Mouse (Mus musculus): ENCODE data around the gene Slain1. TPM values are rescaled to one million over a fixed set of nuclear protein-coding genes. Genes with fewer than 3 reads are reported as not detected.
"Not testable (repeated sequence)": the region's sequence is repeated elsewhere in the genome, so short reads cannot be mapped to it uniquely, and the experiment has no call there.

The Slain1 gene
- total RNA-seq, 2 experiments from 2014 or later: 61.2 to 63.0 TPM

DNA sequence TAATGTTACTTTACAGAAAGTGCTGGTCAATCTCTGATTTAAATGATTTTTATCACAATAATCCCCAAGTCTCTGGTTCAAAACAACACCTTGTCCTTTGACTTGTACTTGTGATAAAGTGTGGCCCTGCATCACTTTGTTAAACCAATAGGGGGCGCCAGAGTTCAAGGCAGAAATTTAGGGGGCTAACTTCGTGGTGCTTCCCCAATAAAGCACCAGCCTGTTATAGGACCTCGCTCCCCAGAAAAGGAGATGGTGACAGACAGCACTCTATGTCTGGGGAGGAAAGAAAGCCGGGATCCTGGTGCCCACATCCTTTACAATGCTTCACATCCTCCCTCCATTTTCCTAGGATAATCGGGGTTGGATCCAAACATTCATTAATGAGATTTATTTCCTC lies 67.5 kb downstream of the Slain1 start:
- no peak for DNase-seq (ENCODE audit: extremely low spot score in 1 of 2, low spot score in 2 of 2)
- intact Hi-C loops (cut with DNase I): loop anchor here (5.0 to 10.0 kb wide), 3 partner anchors 485 to 1097 kb away; no protein-coding TSS in a partner anchor

DNA sequence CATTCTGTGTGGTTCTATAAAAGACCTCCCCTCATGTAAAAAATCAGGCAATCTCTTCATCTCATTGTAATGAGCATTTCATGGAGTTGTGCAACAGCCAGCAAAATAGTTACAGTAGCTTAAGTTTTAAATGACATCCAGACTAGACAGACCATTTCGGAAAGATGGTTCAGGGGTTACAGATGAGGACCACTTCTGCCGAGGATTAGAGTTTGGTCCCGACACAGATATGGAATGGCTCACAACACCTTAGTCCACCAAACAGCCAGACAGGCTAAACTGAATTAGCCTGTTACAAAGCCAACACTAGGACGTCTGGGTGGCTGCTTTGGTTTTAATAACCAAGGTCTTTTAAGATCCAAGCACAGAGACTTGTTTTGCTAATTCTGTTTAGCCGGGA lies 68.0 kb downstream of the Slain1 start:
- intact Hi-C loops (cut with DNase I): loop anchor here (1.0 to 10.0 kb wide), 4 partner anchors 312 to 1097 kb away; no protein-coding TSS in a partner anchor
- no peak for DNase-seq (ENCODE audit: extremely low spot score in 1 of 2, low spot score in 2 of 2)

DNA sequence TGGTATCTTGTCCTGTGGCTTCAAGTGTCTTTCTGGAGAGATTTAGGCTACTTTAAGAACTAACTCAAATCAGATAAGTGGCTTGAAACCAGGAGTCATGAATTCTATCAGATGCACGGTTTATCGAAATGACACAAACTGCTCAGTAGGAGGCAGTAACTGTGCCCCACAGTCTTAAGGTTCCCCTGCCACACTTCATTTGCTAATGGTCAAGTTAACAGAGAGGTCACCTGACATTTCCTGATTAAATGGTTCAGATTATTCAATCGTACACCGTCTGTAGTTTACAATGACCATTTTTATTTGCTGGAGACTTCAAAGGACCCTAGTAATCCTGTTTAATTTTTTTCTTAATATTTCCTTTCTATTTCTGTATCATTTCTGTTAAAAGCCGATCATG lies 68.4 kb downstream of the Slain1 start:
- intact Hi-C loops (cut with DNase I): loop anchor here (1.0 to 10.0 kb wide), 4 partner anchors 312 to 1096 kb away; no protein-coding TSS in a partner anchor

GRCm38 (mm10) chr14:103718836-103719575 lies 69.0 kb downstream of the Slain1 start:
- intact Hi-C loops (cut with DNase I): loop anchor here (1.0 to 10.0 kb wide), 4 partner anchors 311 to 1096 kb away; no protein-coding TSS in a partner anchor
- DNase-seq (ENCODE audit: extremely low spot score in 1 of 2, low spot score in 2 of 2): peak; percentile 87 to 90

More for the DNA sequence above, 68.4 kb downstream of the Slain1 start:
- no peak for DNase-seq (ENCODE audit: extremely low spot score in 1 of 2, low spot score in 2 of 2)

GRCm38 (mm10) chr14:103720163-103720562 lies 70.1 kb downstream of the Slain1 start:
- no peak for DNase-seq (ENCODE audit: extremely low spot score in 1 of 2, low spot score in 2 of 2)
- intact Hi-C loops (cut with DNase I): loop anchor here (5.0 kb wide), 1 partner anchor 122 kb away; the partner anchor contains the start of gene Ednrb

DNA sequence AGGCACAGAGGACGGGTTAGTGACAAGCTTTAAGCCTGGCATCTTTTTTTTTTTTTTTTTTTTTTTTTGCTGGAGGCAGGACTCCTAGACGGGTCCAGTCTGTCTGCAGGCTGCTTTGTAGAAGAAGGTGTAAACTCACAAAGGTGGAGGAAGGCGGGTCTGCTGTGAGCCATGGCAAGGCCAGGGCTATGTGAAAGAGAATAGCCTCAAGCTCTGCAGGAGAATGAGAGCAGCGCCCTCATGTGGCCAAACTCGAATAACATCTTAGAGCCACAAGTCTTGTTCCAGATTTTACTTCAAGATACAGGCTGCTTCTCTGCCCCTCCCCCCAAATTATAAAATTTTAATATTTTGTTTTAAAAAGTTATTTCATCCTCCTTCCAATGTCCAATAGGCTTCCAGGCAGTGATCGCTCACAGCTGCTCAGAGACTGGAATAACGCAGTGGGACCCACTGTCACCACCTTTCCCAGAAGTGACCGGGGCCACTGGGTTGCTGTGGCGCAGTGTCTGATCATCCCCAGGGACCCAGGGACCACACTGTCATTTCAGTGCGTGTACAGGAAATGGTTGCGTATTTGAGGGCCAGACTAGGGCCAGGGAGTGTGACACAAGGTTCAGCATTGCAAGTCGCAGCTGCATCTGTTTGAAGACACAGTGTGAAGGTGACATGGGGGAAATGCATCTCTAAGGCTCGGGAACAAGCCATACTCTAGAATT lies 70.8 kb downstream of the Slain1 start:
- intact Hi-C loops (cut with DNase I): loop anchor here (5.0 kb wide), 1 partner anchor 122 kb away; the partner anchor contains the start of gene Ednrb
- DNase-seq (ENCODE audit: extremely low spot score in 1 of 2, low spot score in 2 of 2): peak; percentile 38 to 79

DNA sequence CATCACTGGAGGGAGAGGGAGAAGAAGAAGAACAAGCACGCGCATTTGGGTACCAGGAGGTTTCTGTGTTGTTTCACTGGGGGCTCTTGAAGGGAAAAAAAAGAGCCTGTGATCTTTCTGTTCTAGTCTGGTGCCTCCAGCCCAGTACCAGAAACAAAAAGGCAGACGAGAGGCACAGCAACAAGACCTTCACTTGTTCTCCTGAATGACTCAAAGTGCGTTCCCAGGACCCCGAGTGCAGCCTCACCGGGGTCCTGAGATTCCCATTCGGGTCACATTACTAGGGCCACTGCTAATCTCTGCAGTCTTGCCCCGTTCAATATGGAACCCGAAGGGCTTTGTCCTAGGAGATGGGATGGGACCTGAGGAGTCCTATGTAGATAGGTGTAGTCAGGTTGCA lies 73.3 kb downstream of the Slain1 start:
- intact Hi-C loops (cut with DNase I): loop anchor here (5.0 kb wide), 1 partner anchor 119 kb away; the partner anchor contains the start of gene Ednrb
- no peak for DNase-seq (ENCODE audit: extremely low spot score in 1 of 2, low spot score in 2 of 2)

DNA sequence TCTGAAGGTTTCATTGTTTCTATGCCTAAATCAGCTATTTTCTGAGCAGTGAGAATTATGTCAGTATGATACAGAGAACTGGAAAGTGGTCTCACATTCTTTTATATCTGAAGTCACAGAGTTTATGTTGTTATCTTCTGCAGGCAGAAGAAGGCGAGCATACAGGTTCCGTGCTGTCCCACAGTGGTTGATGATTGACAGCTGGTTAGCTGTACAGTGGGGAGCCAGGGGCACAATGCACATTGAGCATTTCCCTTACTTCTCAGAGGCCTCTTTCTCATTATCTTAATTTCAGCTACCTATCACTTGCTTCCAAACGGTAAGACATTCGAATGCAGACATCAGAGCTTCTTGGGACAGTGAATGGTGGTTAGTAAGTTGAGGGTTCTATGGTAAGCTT lies 73.8 kb downstream of the Slain1 start:
- intact Hi-C loops (cut with DNase I): loop anchor here (5.0 kb wide), 1 partner anchor 118 kb away; the partner anchor contains the start of gene Ednrb
- no peak for DNase-seq (ENCODE audit: extremely low spot score in 1 of 2, low spot score in 2 of 2)

DNA sequence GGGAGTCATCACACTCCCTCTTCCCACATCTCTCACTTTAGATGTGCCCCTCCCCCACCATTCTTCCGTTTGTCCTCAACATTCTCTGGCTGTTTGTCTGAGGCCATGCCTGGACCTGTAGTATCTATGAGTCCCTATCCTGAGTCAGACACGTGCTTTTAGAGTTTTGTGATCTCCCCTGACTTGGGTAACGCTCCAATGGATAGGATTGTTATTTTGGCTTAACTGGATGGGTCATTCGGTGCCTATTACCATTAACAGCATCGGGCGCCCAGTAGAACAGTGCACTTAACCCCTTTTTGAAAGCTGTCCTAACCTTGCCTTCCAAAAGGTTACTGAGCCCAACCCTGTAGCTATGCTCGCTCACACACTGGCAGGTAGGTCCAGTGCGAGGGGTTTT lies 78.5 kb downstream of the Slain1 start:
- DNase-seq (ENCODE audit: extremely low spot score in 1 of 2, low spot score in 2 of 2): no peak
- intact Hi-C loops (cut with DNase I): no loop called here

DNA sequence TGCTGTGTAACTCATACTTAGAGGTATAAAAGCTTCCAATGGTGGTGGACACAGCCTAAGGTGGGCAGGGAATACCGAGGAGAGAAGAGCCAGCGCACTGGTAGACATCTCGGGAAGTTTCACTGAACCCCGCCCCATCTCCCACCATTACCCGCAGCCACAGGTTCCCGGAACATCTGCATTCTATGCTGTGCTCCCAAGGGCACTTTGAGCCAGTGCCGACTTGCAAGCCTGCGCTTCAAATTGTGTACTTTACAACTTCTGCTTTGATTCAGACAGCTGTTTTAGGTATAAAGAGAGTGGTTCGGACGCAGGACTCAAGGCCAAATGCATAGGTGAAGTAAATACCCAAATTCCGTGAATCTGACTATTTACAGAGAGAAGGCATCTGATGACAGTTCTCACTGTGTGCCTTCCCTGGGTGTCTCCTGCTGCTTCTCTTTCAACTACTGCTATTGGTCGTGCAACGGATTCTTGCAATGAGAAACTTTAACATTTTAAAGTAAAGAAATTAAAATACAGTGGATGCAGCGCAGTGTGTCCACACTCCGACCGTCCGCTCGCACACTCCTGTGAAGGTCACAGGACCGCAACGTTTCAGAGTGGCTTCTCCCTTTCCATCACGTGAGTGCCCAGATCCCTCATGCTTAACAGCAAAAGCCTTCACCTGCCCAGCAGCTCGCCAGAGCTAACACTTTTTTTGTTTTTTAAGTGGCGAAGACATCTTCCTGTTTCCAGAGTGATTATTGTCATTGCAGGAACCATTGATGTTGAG lies 79.1 kb downstream of the Slain1 start:
- intact Hi-C loops (cut with DNase I): no loop called here
- no peak for DNase-seq (ENCODE audit: extremely low spot score in 1 of 2, low spot score in 2 of 2)

DNA sequence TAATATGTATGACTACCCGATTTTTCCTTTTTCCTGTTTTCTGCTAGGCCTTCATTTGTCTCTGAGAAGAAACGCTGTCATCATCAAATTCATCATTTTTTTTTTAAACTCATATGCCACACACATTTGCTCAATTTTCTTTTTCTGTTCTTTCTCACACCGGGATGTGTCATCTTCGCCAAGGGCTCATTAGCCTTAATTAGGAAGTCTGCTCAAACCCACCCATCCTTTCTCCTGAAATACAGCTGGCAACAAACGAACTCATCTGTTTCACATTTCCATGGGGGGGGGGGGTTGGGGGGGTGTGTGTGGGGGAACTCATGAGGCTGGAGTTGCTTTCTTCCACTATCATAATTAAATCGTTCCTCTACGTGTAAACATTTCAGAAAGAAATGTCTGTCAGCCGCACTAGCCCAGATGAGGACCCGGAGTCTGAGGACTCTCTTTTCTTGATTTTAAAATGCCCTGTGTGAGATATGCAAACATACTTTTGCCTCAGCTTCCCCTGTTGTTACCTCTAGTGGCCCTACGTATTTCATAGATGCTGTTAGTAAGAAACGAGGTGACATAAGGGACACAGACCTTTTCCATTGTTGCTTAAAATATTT lies 79.8 kb downstream of the Slain1 start:
- no peak for DNase-seq (ENCODE audit: extremely low spot score in 1 of 2, low spot score in 2 of 2)
- intact Hi-C loops (cut with DNase I): no loop called here

GRCm38 (mm10) chr14:103732626-103733025 lies 82.6 kb downstream of the Slain1 start:
- intact Hi-C loops (cut with DNase I): no loop called here
- DNase-seq (ENCODE audit: extremely low spot score in 1 of 2, low spot score in 2 of 2): no peak

- intact Hi-C loops (cut with DNase I): no loop called here
- DNase-seq (ENCODE audit: extremely low spot score in 1 of 2, low spot score in 2 of 2): no peak
Measured at GRCm38 (mm10) chr14:103741216-103741615, 91.2 kb downstream of the Slain1 start.

DNA sequence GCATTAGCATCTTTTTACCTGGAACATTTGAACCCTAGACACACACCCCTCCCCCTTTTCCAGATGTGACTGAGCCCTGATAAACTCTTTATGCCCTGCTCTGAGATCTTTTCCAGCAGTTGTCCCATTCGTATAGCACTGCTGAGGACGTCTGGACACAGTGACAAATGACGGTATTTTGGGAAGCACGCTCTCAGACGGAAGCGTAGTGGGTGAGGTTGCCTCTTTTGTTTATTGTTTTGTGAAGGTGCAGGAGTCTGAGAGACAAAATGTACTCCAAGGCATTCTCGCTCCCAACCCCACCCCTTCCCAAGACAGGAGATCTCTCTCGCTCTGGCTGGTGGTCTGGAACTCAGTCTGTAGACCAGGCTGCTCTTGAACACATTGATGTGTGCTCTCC lies 92.1 kb downstream of the Slain1 start:
- DNase-seq (ENCODE audit: extremely low spot score in 1 of 2, low spot score in 2 of 2): no peak
- intact Hi-C loops (cut with DNase I): no loop called here

DNA sequence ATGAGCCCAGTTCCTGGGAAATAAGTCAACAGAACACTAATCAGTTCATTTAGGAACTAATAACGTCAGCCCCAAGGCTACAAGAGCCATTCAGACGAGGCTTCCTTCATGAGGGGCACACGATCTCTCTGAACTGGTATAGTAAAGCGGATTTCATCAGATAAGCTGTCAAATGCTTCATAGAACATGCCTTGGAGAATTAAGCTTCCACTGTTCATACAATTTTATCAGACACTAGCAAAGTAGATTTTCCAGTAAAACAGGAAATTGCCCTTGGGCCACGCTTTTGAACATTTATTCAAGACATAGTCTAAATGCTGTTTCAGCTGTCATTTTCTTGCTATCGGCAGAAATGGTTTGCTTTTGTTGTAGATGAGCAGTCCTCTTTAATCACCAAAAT lies 97.3 kb downstream of the Slain1 start:
- no peak for DNase-seq (ENCODE audit: extremely low spot score in 1 of 2, low spot score in 2 of 2)
- intact Hi-C loops (cut with DNase I): no loop called here

DNA sequence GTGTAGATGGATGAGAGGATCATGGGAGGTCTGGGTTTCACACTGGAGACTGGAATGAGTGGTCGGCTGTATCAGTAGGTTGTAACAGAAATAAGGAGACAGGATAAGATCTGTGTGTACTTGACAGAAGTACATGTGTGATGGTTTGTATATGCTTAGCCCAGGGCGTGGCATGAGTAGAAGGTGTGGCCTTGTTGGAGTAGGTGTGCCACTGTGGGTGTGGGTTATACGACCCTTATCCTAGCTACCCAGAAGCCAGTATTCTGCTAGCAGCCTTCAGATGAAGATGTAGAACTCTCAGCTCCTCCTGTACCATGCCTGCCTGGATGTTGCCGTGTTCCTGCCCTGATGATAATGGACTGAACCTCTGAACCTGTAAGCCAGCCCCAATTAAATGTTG lies 100.6 kb downstream of the Slain1 start:
- DNase-seq (ENCODE audit: extremely low spot score in 1 of 2, low spot score in 2 of 2); intact Hi-C loops (cut with DNase I): not testable (repeated sequence)

DNA sequence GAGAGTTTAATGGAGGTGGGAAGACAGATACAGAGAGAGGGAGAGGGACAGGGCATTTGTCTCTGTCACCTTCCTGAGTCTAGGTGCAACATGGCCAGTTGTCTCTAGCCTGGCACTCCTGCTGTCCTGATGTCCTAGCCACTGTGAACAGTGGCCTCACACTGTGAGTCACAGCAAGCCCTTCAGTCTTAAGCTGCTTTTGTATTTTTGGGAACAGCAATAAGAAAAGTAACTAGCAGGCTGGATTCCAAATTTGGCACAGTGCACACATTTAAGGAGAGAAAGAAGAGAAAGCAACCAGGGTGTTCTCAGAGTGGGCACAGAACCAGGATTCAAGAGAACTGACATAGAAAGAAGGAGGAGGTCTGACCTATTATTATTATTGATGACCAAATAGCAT lies 101.4 kb downstream of the Slain1 start:
- peak in 1 of 2 experiments; percentile 43 for DNase-seq (ENCODE audit: extremely low spot score in 1 of 2, low spot score in 2 of 2)
- intact Hi-C loops (cut with DNase I): no loop called here

DNA sequence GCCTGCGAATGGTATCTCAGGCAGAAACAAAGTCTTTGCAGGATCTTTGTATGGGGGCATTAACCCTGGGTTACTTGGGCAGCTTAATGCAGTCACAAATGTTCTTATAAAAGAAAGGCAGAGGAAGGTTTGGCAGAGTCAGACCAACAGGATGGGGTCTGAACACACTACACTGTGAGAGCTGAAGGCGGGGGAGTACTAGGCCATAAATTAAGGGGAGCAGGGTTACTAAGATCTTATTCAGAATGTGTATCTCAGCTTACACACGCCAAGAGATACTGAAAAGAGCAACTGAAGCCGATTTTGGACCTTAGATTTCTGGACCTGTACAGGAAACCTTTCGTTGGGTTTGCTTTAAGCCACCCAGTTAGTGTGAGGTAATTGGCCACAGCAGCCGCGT lies 102.7 kb downstream of the Slain1 start:
- intact Hi-C loops (cut with DNase I): no loop called here
- no peak for DNase-seq (ENCODE audit: extremely low spot score in 1 of 2, low spot score in 2 of 2)

DNA sequence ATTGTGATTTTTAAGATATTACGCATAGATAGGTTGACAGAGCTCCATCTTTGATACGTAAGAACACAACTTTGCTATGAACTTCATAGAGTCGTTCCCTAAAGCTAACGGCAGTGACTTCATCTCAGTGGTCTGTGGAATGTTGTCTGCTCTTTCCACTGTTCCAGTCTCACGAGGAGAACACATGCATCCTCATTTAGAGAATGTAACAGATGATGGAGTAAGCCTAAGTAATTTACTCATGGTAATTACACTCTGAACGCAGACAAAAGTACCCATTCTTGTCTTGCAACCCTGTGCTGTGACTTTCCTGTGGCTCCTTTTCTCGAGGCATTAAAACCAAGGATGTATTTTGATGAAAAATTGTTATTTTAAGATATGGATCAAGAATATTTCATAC lies 104.0 kb downstream of the Slain1 start:
- intact Hi-C loops (cut with DNase I): no loop called here
- DNase-seq (ENCODE audit: extremely low spot score in 1 of 2, low spot score in 2 of 2): no peak
